Mouse (Mus musculus) erythroblast, embryonic 14.5 days (primary cell): ENCODE data around the gene Zfp972.
"Not testable (repeated sequence)": the region's sequence is repeated elsewhere in the genome, so short reads cannot be mapped to it uniquely, and the experiment has no call there.

Source experiments
- GATA1 ChIP-seq: IDR thresholded peaks from 2 replicates; pipeline ENCODE4 v1.6.1; 2012; ENCODE audit warnings: low read length, inconsistent platforms, mixed read lengths
- TAL1 ChIP-seq: IDR thresholded peaks from 3 replicates; pipeline ENCODE4 v1.6.1; 2012; ENCODE audit warnings: low read length, inconsistent platforms, mixed read lengths

- TF ChIP-seq GATA1, TAL1: not testable (repeated sequence)
Observed at GRCm38 (mm10) chr2:177862254-177862653, 63.2 kb downstream of the Zfp972 start.
